Mouse (Mus musculus) 3134 (cell line): ENCODE results near the gene Alx1.

Experiments used
- DNase-seq: peaks from one replicate; pipeline ENCODE4 v3.0.0-alpha.2; 2011; ENCODE audit warnings: low spot score; ENCODE audit not compliant: insufficient read length; ENCODE audit errors: extremely low read depth

The Alx1 gene

DNA sequence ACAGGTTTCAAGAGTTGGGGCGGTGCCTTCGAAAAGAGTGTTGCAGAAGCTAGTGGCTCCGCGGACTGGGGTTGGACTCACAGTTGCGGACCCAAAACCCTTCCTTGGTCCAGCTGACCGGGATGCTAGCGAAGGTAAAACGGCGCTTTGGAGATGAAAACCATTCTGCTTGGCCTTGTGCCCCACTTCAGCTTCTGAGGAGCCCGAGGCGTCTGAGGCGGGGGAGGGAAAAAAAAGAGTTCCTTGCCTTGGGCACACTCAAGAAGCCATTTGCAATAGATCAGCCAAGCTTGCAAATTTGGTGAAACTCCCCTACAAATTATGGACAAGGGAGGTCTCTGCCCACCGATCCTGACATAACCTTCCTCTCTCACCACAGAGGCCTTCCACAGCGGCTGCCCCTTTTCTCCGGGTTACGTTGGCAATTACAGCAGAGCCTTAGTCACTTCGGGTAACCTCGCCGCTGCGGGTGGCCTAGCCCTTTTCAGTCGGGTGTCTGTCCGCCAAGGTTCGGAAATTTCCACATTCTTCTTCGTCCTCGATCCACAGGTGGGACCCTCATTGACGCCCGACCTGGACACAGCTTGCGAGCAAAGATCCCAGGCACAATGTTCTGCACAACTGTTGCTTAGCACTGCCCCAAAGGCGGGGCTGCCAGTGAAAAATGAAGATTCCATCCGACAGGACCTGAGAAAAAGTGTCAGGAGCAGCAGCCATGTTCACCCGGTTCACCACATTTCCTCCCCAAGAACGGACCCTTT lies at the start of gene Alx1:
Alx1 (minus strand) TSS at position 486 of the 761 bp plus-strand sequence.
- no peak for DNase-seq

DNA sequence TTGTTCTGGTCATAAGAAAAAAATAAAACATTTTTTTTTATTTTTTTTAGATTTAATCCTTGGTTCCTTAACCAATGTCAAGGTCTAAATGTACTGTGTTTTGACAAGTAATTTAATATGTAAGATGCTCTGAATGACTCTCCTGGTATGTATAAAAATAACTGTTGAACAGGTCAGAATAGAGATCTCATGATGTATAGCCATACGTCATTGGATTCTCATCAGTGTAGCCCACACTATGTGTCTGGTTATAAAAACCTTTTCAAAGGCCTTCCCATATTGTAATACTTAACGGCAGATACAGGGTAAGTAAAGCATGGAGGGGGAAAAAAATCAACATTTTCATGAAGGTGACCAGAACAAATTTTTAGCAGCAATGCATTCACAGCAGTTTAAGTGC lies 19.6 kb upstream of the Alx1 start:
- DNase-seq, result no peak

DNA sequence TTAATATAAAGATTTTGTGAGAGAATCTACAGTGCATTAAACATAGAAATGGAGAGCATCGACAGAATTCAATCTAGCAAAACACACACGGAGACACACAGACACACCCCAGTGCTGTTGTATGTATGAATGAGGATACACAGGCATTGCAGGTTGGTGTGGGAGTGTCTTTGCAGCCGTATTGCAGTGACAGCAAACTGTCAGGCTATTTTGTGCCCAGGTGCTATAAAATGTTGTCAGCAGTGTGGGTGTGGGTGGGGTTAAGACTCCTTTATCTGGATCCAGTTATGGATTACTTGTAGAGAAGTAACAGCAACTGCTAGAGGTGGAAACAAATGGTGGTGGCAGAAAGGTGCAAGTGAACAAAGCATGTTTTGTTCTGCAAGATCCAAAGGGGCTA lies 16.6 kb upstream of the Alx1 start:
- DNase-seq, result peak; percentile 2

DNA sequence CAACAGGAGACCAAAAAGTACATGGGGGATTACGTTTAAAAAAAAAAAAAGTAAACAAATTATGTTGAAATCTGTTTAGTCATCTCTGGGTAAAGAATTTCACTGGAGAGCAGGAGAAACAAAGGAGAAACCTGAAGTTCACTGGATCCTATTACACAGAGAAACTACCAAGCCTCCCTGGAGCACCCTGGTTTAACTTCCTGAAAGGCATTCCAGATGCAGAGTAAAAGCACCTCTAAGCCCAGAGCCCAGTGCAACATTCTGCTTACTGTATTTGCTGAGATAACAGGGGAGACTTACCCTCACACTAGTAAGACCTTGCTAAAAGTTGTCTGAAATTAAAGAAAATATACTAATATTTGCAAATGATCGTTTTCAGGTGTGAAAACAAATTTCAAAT lies 15.0 kb upstream of the Alx1 start:
- no peak for DNase-seq

DNA sequence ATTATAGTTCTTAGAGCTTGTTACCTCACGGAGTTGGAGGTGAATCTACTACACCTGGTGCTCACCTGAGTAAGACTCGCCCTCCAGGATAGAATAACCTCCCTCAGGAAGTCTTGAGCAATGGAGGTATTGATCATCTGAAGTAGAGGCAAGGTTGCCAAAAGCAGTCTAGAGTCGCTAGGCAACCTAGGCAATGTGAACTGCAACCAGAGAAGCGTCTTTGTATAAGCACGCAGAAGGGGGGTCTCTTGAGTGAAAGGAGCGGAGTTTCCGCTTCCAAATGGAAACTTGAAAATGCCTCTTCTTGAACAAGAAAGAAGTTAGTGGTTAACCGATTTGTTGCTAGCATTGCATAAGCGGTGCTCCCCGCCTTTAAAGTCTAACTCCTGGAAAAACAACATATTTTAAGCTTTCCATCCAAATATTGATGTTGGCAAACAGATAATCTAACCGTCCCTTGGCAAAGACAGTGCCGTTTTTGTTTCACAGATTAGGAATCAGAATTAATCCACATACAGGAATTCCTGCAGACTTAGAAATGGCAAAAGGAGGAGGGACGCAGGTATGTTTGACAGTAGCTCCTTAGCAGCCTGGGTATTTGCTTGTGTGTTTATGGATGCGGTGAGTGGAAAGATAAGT lies 5.1 kb upstream of the Alx1 start:
- no peak for DNase-seq

DNA sequence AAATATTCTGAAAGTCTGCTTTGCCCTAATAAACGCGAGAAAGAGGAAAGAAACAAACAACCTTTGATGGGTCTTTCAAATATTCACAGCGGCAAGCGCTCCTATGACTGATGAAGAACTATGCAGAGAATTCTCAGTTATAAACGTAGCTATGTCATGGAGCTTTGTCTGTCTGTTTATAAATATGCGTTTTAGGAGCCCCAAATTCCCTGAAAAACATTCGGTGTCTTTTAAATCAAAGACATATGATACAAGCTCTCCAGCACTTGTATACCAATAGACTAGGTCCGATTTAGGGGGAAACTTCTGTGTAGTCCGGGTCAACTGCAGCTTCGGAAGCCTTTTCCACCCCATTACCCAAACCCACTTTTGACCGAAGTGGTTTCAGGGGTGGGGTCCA lies 916 bp upstream of the Alx1 start:
- no peak for DNase-seq

DNA sequence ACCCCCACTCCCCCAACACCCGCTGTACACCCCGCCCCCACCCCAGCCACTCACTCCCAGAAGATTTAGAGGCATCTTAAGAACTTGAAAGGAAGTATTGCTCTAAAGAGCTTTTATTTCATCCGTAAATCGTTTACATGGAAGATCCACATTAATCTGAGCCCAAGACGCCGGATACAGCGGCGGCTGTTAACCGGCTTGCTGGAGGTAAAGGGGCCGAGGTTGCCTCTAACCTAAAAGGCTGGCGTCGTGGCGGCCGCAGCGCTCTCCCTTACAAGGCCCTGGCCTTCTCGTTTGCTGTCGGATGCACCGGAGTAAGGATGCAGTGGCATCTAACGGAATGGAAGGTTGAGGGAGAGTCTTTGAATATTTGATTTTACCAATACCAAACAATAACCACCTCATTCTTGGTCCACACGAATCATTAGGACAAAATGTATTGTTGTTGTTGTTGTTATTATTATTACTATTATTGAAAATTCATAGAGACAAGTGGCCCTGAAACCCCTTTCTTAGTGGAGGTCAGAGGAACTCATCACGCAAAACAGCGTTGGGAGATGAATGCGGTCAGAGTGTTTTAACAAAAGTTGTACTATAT lies 784 bp downstream of the Alx1 start:
- DNase-seq, result no peak

DNA sequence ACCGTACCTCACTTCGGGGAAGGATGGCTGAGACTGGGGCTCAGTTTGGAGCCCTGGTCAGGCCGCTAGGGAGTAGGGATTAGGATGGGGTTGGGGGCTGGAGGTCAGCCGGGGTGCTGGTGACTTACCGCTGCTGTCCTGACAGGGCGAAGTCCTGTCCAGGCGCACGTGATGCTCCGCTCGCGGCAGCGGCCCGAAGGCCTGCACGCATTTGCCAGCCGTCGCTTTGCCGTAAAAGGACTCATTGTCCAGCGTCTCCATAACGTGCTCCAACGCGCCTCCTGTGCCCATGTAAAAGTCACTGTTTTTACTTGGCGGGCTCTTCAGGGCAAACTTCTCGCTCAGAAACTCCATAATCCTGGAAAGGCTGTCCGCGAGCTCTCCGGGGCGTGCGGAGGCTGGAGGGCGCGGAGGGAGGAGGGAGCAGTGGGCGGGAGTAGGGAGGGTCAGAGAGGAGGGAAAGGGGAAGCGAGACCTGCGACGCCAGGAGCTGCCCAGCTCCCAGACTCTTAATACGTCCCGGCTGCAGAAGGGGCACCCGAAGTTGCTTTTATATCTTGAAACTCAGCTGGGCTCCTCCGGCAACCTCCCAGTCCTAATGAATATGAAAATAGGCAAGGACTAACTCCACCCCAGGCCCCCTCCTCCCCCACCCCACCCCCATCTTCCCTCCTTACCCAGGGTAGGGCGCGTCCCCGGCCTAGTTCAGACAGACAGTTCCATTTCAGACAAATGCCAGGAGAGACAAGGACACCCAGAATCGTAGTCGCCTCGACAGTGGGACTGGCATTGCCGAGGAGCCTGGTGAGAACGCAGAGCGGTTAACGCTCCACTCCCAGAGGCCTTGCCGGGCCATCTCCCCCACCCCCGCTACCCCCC lies 1.5 kb downstream of the Alx1 start:
- no peak for DNase-seq

DNA sequence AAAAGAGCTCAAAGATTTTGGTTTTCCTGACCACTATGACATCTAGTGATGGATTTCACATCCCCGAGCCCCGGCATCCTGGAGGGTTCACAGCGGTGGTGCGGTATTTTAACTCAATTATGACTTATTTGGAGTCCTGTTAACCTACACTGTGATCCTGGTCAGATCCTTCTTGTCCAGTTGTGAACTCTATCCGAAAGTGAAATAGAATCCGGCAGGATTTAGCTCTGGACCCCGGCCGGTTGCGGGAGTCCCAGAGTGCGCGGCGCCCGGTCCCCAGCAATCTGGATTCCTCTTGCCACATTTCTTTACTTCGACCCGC lies 2.1 kb downstream of the Alx1 start:
- DNase-seq, result no peak

DNA sequence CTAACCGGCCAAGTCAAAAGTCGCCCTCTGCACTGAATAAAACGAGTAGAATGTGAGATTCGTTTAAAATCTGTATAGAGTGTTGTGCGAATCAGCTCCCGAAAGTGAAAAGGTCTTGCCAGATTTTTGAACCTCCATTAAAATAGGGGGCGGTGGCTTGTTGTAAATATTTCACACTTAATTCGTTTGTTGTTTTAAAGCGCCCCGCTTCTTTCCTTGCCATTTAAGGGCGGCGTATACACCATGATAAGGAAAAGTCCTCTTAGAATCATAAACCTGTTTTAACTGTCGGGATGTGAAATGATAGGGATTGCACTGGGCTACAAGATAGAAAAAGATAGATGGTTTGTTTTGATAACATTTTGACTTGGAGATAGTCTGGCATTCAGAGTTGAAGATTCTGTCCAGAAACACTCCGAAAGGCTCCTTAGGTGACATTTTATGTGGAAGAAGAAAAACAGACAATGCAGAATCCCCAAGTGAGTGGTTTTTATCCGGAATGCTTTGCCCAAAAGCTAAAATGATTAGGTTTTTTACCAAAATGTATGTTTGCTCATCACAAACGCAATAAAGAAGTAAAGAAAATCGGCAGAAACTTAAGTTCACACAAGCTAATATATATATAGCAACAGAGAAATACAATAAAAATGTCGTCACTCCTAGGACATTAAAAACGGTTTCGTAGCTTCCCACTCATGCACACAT lies 2.6 kb downstream of the Alx1 start:
- no peak for DNase-seq

DNA sequence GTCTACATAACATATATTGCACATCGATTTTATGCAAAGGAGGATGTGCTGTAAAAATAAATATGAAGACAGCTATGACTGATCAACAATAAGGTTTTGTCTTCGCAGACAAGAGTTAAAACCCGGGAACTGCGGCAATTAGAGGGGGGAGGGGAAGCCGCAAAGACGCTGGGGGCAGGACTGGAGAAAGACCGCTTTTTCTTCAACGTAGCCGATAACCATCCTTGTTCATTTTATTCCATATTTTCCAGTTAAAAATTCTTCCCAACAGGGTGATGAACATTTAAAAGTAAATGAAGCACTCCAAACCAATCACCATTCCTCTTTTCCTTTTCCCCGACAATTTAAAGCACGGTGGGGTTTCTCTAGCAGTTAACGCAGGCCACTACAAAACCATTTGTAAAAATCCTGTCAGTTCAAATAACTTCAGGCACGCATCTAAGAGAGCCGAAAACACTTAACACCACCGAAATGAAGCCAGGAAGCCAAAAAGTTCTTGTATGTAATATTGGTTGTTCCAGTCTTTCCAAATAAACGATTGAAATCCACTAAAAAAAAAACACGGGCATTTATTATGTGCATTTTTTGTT lies 3.3 kb downstream of the Alx1 start:
- DNase-seq, result no peak

DNA sequence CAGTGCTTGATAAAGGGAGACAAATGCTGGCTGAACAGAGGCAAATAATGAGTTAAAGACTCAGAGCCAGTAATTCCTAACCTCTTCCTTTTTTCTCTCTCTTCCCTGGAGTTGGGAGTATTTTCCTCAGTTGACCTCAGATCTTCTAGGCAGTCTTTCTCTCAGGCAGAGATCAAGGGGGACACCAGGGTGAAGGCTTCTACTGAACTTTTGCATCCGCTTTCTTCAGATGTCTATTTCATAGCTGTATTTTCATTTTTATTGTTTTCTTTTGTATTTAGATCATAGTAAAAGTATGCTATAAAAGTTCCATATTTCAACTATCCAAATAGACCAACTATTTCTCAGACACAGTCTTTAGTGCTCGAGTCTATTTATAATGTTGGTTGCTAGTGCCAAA lies 27.5 kb downstream of the Alx1 start:
- DNase-seq, result no peak

DNA sequence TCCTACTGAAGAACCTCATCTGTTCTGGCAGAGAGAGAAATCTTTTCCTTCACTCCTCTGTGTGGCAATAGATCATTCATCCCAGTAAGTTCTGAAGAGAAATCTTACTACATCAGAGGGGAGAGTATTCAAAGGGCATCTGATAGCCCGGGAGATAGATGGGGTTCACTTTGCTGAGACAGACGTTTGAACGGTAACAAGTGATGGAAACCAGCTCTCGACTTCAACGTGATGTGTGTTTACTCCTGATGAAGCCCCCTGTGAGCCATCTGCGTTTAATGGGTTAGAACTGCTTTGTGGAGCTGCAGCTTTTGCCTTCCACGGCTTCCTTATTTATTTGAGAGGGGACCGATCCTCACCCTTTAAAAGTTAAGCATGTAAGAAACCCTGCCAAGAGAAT lies 29.1 kb downstream of the Alx1 start:
- DNase-seq, result no peak

DNA sequence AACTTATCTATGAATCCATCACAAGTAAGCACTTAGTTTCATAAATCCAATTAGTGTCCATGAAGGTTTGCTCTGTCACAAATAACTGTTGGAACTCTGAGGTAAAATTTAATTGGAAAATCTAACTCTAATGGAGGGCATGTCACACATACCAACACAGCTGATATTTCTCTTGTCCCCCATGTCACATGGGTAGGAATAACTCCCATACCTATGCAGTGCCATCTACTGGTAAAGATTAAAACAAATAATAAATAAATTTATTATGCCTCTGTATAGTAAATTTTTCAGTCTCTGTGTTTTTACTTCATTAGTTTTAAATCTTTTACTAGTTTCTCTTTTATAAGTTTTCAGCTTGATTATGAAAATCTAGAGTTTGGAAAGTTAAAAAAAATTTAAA lies 30.4 kb downstream of the Alx1 start:
- DNase-seq, result no peak

DNA sequence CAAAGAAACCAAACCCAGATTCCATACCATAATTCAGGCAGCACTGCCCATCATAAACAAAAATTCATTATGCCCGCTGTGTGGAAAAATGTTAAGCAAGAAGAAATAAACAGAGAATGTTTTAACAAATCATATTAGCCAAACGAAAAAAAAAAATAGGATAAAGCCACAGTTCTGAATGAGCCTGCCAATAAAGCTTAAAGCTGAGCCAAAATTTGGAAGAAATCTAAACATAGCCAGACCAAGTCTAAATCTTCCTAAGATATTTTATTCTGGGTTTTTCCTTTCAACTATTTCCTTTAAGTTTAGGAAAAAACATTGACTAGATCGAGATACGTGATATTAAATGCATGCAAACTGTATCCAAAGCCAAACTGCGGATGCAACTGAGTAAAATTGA lies 54.9 kb downstream of the Alx1 start:
- DNase-seq, result no peak

DNA sequence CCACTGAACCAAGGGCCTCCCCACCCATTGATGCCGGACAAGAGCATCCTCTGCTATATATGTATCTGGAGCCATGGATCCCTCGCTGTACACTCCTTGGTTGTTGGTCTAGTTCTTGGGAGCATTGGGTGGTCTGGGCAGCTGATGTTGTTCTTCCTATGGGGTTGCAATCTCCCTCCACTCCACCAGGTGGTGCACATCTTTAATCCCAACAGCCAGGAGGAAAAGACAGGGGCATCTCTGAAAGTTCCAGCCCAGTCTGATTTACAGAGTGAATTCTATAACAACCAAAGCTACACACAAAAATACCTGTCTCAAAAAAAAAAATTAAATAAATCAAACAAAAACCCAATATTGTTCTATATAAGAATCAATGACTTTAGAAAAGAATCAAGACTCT lies 70.4 kb downstream of the Alx1 start:
- DNase-seq, result no peak
